Mouse (Mus musculus): ENCODE data around the gene Hoxc8.

- TF ChIP-seq POLR2A (IDR thresholded peaks at IDR 0.05; ENCODE audit: low read depth, low read length) = no peak
- no peak for TF ChIP-seq CTCF (IDR thresholded peaks at IDR 0.05; ENCODE audit: extremely low read depth, insufficient read depth, insufficient read length, insufficient replicate concordance)
Measured at GRCm38 (mm10) chr15:102953561-102953960, 36.8 kb upstream of the Hoxc8 start.

Data from spleen, adult 2 months (tissue).